Mouse (Mus musculus): ENCODE results near the gene Nkain1. TPM values are rescaled to one million over a fixed set of nuclear protein-coding genes. Genes with fewer than 3 reads are reported as not detected.

Gene Nkain1
- total RNA-seq, 2 experiments from 2014 or later, result 6.6 to 9.9 TPM

DNA sequence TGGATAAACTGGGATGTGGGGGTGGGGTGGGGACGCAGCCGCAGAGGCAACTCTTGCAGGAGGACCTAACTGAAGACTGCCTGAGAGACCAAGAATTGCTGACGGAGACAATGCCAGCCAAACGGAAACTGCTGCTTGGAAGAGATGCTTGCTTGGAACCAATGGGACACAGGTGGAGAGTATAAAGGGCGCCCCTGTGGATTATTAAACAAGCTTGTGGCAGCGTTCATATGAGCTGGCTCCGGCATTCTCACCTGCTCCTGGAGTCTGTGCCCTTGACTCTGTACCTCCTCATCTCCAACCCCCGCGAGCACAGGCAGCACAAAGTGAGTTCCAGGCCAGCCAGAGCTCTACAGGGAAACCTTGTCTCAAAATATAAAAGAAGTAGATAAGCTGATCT, 23.5 kb downstream of the Nkain1 start:
- DNase-seq, result no peak

GRCm38 (mm10) chr4:130549189-130549588, 24.8 kb downstream of the Nkain1 start:
- DNase-seq, result no peak

- DNase-seq, result no peak
These were observed 27.0 kb downstream of the Nkain1 start for GRCm38 (mm10) chr4:130546798-130547562.

DNA sequence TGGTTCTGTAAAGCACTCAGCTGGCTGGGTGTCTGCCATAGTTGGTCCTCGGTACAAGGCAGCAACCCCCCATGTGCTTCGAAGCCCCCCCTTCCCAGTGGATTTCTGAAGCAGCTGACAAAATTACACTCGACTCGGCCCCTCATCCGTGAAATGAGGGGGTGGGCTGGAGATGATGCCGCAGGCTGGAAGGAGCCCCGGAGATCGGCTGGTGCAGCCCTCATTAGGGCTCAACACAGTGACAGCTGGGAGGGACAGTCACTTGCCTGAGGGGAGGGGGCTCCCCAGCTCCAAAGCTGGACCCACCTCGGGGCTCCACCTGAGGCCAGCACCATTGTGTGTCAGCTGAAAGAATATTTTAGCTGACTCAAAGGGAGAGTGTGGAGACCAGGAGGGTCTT, 29.6 kb downstream of the Nkain1 start:
- no peak for DNase-seq

DNA sequence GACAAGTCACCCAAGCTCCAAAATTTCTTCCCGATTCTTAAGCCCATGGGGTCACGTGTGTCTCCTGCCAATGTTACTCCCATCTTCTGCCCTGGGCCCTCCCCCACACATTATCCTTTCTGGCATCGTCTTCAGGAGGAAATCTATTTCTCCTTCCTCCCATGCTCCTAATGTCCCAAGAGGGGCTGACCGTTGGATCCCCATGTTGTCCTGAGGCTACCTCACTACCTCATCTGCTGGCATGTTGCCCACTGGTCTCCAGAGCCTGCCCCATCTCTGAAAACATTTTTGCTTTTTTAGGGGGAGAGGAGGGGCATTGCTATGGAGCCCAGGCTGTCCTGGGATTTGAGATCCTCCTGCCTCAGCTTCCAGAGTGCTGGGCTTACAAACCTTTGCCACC, 30.9 kb downstream of the Nkain1 start:
- no peak for DNase-seq

DNA sequence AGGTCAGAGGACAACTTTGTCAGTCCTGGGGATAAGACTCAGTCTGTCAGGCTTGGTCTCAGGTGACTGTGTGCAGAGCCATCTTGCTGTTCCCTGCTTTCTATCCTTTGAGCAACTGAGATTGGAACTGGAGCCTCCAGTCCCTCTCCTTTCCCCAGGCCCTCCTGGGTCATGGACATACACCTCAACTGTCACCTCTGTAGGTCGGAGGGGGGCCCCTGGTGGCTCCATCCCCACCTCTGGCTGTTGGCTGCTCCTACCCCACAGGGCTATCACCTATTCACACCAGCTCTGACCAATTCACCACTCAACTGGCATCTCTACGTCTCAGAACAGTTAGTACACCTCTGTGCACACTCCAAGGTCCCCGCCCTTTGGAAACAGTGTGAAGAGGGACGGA, 33.1 kb downstream of the Nkain1 start:
- DNase-seq, result no peak

GRCm38 (mm10) chr4:130539706-130540105, 34.3 kb downstream of the Nkain1 start:
- DNase-seq, result peak in 1 of 2 experiments; percentile 13

DNA sequence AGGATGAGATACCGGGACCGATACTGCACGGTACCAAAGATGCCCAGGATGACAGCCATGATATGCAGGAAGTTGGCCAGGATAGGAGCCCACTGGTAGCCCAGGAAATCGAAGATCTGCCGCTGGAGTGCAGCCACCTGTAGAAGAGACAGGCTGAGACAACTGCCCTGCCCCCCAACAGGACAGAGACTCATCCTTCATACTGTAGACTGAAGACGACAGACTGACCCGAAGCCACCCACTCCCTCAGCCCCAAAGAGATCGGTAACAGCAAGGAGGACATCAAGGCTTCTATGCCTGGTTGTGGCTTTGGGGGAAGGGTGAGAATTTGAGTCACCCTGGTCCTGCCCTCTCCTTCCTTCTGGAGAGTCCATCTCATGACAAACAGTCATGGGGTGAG, 34.9 kb downstream of the Nkain1 start:
- DNase-seq, result no peak

DNA sequence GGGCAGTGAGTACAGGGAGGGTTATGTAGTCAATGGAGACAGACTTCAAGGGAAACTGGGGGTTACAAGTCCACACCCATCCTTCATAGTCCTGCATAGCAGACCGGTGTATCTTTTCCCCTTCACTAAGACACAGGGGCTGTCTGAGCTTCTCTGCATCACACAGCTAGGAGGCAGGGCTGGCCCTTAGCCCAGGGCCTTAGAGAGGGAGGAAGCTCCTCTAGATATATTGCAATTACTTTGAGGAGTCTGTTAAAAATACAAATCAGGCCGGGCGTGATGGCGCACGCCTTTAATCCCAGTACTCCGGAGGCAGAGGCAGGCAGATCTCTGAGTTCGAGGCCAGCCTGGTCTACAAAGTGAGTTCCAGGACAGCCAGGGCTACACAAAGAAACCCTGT, 36.6 kb downstream of the Nkain1 start:
- no peak for DNase-seq

- no peak for DNase-seq
These were observed 38.2 kb downstream of the Nkain1 start for GRCm38 (mm10) chr4:130535789-130536188.

- DNase-seq, result peak; percentile 68 to 95
These were observed 40.0 kb downstream of the Nkain1 start for GRCm38 (mm10) chr4:130533975-130534374.

DNA sequence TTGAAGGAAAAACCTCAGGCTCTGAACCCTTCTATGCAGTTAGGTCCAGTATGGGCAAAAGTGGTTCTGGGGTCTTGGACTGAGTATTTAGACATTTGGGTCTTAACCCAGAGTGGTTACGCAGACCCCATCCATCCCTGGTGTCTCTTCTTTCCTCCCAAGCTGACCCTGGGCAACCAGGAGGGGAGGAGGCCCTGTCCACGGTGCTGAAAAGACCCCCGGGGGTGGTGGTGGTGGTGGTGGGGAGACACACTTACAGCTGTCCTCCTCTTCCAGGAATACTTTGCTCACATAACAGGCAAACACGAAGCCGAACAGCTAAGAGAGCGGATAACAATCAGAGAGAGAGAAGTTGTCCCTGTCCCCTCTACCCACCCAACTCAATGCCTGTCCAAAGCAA, 41.6 kb downstream of the Nkain1 start:
- DNase-seq, result no peak

GRCm38 (mm10) chr4:130531645-130532280, 42.2 kb downstream of the Nkain1 start:
- peak; percentile 59 to 82 for DNase-seq

DNA sequence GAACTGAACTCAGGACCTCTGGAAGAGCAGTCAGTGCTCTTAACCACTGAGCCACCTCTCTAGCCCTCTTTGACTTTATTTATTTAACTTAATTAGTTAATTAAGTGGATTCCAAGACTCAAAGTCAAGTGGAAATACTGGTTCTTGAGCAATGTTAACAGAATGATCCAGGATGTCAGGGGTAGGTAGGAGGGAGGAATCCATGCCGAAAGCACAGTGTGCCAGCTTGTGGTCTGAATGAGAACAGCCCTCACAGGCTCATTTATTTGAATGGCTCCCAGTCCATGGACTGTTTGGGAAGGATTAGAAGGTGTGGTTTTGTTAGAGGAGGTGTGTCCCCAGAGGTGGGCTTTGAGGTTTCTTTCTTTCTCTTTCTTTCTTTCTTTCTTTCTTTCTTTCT, 46.2 kb downstream of the Nkain1 start:
- DNase-seq, result no peak

DNA sequence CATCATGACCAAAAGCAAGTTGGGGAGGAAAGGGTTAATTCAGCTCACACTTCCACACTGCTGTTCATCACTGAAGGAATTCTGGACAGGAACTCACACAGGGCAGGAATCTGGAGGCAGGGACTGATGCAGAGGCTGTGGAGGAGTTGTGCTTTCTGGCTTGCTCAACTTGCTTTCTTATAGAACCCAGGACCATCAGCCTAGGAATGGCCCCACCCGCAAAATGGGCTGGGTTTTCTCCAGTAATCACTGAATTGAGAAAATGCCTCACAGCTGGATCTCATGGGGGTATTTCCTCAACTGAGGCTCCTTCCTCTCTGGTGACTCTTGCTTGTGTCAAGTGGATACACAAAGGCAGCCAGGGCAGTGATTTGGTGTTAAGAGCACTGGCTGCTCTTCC, 48.9 kb downstream of the Nkain1 start:
- DNase-seq, result no peak

DNA sequence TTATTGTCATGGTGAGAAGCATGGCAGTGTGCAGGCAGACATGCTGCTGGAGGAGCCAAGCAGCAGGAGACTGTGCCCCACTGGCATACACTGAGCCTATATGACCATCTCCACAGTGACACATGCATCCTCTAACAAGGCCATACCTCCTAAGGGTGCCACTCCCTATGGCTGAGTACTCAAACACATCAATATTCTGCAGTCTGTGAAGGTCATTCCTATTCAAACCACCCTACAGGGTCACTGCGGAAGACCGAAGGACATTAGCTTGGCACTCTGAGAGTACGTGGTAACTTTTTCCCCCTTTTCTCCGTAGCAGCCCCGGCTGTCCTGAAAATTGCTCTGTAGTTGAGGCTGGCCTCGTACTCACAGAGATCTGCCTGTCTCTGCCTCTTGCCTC, 52.5 kb downstream of the Nkain1 start:
- no peak for DNase-seq

DNA sequence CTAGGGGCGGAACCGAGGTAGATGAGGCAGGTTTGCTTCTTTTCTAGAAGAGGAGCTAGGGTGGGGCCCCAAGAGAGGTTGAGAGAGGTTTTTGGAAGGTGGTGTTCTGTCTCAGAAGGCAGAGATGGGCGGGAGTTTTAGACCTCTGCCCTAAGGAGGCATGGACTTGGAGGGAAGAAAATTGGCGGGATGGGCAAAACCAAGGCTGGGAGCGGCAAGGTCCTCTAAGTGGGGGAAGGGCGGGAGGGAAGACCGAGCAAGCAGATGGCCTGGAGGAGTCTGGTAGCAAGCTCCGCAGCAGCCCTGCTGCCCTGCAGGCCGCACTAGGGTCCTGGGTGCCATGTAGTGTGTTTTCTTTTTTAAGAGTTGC, 53.5 kb downstream of the Nkain1 start:
- DNase-seq, result no peak

DNA sequence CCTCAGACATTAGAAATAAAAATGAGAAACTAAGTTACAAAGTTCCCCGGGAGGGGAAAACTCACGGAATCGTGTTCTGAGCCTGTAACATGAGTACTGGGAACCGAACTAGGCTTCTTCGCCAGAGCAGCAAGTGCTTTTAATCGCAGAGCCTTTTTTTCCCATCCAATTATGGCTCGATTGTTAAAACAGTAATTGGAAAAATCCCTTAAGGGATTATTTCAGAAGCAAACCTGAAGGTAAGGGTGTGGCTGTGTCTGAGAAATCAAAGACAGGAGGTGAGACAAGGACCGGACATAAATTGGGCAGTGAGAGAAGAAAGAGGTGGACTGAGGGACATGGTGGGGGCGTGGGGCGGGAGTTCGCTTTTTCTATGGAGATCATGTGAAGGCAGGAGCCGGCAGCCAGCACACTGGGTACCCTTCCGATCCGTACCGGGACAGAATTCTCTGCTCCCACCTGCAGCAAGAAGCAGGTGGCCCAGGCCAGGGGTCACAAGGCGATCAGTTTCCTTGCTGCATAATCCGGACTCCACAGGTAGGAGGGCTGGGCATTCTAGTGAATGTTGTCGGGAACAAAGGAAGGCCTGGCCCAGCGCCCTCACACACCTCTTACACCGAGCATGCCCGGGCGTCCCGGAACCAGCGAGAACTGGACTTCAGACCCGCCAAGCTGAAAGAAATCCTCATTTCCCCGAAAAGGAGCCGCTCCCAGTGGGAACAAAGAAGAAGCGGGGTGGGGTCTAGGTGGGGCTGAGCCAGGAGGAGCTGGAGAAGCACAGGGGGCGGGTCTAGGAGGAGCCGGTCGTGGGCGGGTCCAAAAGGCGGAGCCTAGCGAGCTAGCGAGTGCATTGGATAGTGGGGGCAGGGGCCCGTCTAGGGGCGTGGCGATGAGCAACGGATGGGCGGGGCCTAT, 54.1 kb downstream of the Nkain1 start:
- peak; percentile 94 for DNase-seq

GRCm38 (mm10) chr4:130516490-130516889, 57.5 kb downstream of the Nkain1 start:
- DNase-seq, result peak in 1 of 2 experiments; percentile 14

Measured in heart, adult 18-20 months (tissue).